Comparison of ENCODE assay signal across 23 mouse cellular contexts in the genomic region with DNA sequence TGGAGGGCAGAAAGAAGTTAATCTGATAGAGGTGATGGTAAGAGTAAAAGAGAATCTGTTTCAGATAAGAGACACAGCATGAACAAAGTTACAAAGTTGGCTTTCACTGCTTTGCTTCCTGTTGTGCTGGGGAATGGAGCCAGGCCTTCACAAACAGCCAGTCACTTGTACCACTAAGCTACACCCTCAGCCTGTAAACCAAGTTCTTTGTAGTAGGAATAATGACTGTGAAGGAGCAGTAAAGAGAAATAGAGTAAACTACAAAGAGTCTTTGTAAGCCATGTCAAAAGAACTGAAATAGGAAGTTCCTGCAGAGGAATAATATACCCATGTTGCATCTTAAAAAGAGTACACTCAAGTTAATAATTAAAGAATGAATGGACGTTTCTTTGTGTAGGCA. TPM values are rescaled to one million over a fixed set of nuclear protein-coding genes. Genes with fewer than 3 reads are reported as not detected.
A peak's percentile ranks its signal among the peaks of the same experiment; 100 is the strongest.
DNase-seq lines count a peak whose midpoint lies in the region; ATAC-seq and TF ChIP-seq lines count a peak whose summit lies in the region.
"Had no signal": no experiment of that assay in that cellular context is flagged by ENCODE, and none has a peak within 500 bp of the region (broad histone marks: within the 10 kb centered on the region; RNA-seq: fewer than 3 reads in every experiment).

No protein-coding gene starts in this region.

- H3K4me2 ChIP-seq in hindbrain, postnatal 0 days (ENCODE audit: low read depth, low read length): no peak overlapping the region
- H3K4me2 ChIP-seq in hindbrain, embryonic 14.5 days (replicated peaks): no peak overlapping the region
- H3K4me2 ChIP-seq: embryonic facial prominence, embryonic 13.5 days; forebrain, embryonic 15.5 days; hindbrain, embryonic 13.5 days had no signal

- H3K27me3 ChIP-seq in hindbrain, postnatal 0 days (ENCODE audit: insufficient read depth, low read length): no peaks in the 10 kb centered on the region
- peaks cover 5% of the 10 kb centered on the region; the same call in 1 of the 2 replicates for H3K27me3 ChIP-seq in hindbrain, embryonic 14.5 days (ENCODE audit: control insufficient read depth, insufficient read depth, low read length)
- H3K27me3 ChIP-seq: CH12.LX; forebrain, embryonic 15.5 days had no signal

- intact Hi-C loops in left cerebral cortex, postnatal 4 days (cut with DNase I): no loop called here
- intact Hi-C loops in left cerebral cortex, postnatal 36 days (cut with DNase I): no loop called here

- no peaks in the 10 kb centered on the region for H3K36me3 ChIP-seq in hindbrain, postnatal 0 days (ENCODE audit: insufficient read depth, low read length)
- H3K36me3 ChIP-seq in hindbrain, embryonic 14.5 days (replicated peaks; ENCODE audit: control insufficient read depth, insufficient read depth): no peaks in the 10 kb centered on the region
- H3K36me3 ChIP-seq: embryonic facial prominence, embryonic 13.5 days; forebrain, embryonic 15.5 days; heart, embryonic 10.5 days; hindbrain, embryonic 13.5 days had no signal

- DNase-seq in cerebellum, postnatal 10 days: peak; percentile 4 to 21
- no peak for DNase-seq in cerebellum, postnatal 4 days (ENCODE audit: low spot score in 2 of 2)
- DNase-seq in hindbrain, postnatal 0 days (ENCODE audit: low spot score): peak; percentile 12
- no peak for DNase-seq in hindbrain, embryonic 14.5 days (ENCODE audit: low spot score)
- peak; percentile 13 for DNase-seq in left cerebral cortex, postnatal 4 days
- DNase-seq in left cerebral cortex, postnatal 36 days (ENCODE audit: low spot score in 2 of 2): no peak
- peak; percentile 41 for DNase-seq in brain, embryonic 14.5 days (ENCODE audit: low read depth)
- DNase-seq in right cerebral cortex, postnatal 14 days: no peak
- DNase-seq: adrenal gland, postnatal 14 days; cerebellum, adult 18-20 months; gastrocnemius, postnatal 10 days; heart, adult 18-20 months; heart, postnatal 10 days; heart, postnatal 4 days had no signal

- TF ChIP-seq CTCF in hindbrain, postnatal 0 days (IDR thresholded peaks at IDR 0.05; ENCODE audit: low read depth): no peak
- TF ChIP-seq CTCF in brain, embryonic 14.5 days (IDR thresholded peaks at IDR 0.05; ENCODE audit: borderline replicate concordance, extremely low read depth, insufficient read depth, insufficient read length): no peak

- TF ChIP-seq POLR2A in brain, embryonic 14.5 days (IDR thresholded peaks at IDR 0.05; ENCODE audit: borderline replicate concordance, extremely low read depth, insufficient read depth, insufficient read length, poor library complexity, severe bottlenecking): no peak

- H3K9me3 ChIP-seq in hindbrain, postnatal 0 days (ENCODE audit: low read length): no peaks in the 10 kb centered on the region
- no peaks in the 10 kb centered on the region for H3K9me3 ChIP-seq in hindbrain, embryonic 14.5 days (ENCODE audit: control insufficient read depth, low read length)
- H3K9me3 ChIP-seq: embryonic facial prominence, embryonic 13.5 days; forebrain, embryonic 15.5 days; heart, embryonic 10.5 days; hindbrain, embryonic 13.5 days had no signal

- H3K4me3 ChIP-seq in hindbrain, postnatal 0 days (ENCODE audit: low read length): no peak overlapping the region
- H3K4me3 ChIP-seq in hindbrain, embryonic 14.5 days (replicated peaks; ENCODE audit: low read length): no peak overlapping the region
- H3K4me3 ChIP-seq: embryonic facial prominence, embryonic 13.5 days; forebrain, embryonic 15.5 days; heart, embryonic 10.5 days; hindbrain, embryonic 13.5 days had no signal

- WGBS in hindbrain, postnatal 0 days: 30% methylated on average over 1 of the region's 1 CpGs
- WGBS in hindbrain, embryonic 14.5 days: 44% methylated on average over 1 of the region's 1 CpGs

- 0 out of 2 replicates have a peak overlapping the region, but pooled peaks have one; percentile 26 for H3K27ac ChIP-seq in hindbrain, postnatal 0 days
- no peak overlapping the region for H3K27ac ChIP-seq in hindbrain, embryonic 14.5 days
- H3K27ac ChIP-seq: embryonic facial prominence, embryonic 13.5 days; forebrain, embryonic 15.5 days; heart, embryonic 10.5 days; hindbrain, embryonic 13.5 days had no signal

- peak; percentile 74 for ATAC-seq in hindbrain, postnatal 0 days
- ATAC-seq in hindbrain, embryonic 14.5 days (ENCODE audit: low FRiP score): no peak
- ATAC-seq: activated CD4-positive, CD25-positive, alpha-beta regulatory T cell, adult 4 months; forebrain, embryonic 15.5 days; inflammation-experienced regulatory T-cells, adult 6 months; intestine, postnatal 0 days; Patski had no signal

- H3K4me1 ChIP-seq in hindbrain, postnatal 0 days (ENCODE audit: insufficient read depth, low read length): no peaks in the 10 kb centered on the region
- H3K4me1 ChIP-seq in hindbrain, embryonic 14.5 days (replicated peaks; ENCODE audit: control insufficient read depth, insufficient read depth, low read length): no peaks in the 10 kb centered on the region
- H3K4me1 ChIP-seq: embryonic facial prominence, embryonic 13.5 days; forebrain, embryonic 15.5 days; heart, embryonic 10.5 days; hindbrain, embryonic 13.5 days had no signal

- no peak overlapping the region for H3K9ac ChIP-seq in hindbrain, postnatal 0 days (replicated peaks; ENCODE audit: low read length)
- no peak overlapping the region for H3K9ac ChIP-seq in hindbrain, embryonic 14.5 days
- H3K9ac ChIP-seq: embryonic facial prominence, embryonic 13.5 days; forebrain, embryonic 15.5 days; hindbrain, embryonic 13.5 days had no signal

RNA-seq across cellular contexts. Expression of a gene that starts 55.5 kb away (rescaled TPM):
- total RNA-seq in hindbrain, postnatal 0 days (2014; rRNA removed): 13.8 and 14.2 TPM in 2 replicates
- 6.6 and 7.5 TPM in 2 replicates for polyA plus RNA-seq in hindbrain, postnatal 0 days (2015; fragmentation: Nextera tagmentation; extraction: Ambion mirVana)
- polyA plus RNA-seq in hindbrain, embryonic 14.5 days (2014; fragmentation: Nextera tagmentation; extraction: Ambion mirVana): 9.4 TPM in 2 replicates
- 10 to 100 TPM in 1 of 2 experiments, 1 to 10 TPM in 1; 9.3 to 10.0 TPM for total RNA-seq in left cerebral cortex, postnatal 4 days (2021)
- 10 to 100 TPM; 18.0 to 19.2 TPM for total RNA-seq in left cerebral cortex, postnatal 36 days (2021)
- polyA plus RNA-seq in brain, embryonic 14.5 days (2012; rRNA removed): 7.4 and 7.9 TPM in 2 replicates
- polyA plus RNA-seq: activated CD4-positive, CD25-positive, alpha-beta regulatory T cell, adult 4 months had no signal

Comparison
In these comparisons a context has a peak if more than half of its experiments do, and no peak if none do; other contexts are left out.
1. DNase-seq: peak in cerebellum, postnatal 10 days (2 of 2), hindbrain, postnatal 0 days (single experiment), left cerebral cortex, postnatal 4 days (single experiment) and brain, embryonic 14.5 days (single experiment); none in cerebellum, postnatal 4 days (0 of 2), hindbrain, embryonic 14.5 days (single experiment), left cerebral cortex, postnatal 36 days (0 of 2) and right cerebral cortex, postnatal 14 days (single experiment).